Mouse (Mus musculus): ENCODE data around the gene Adamts12.

DNA sequence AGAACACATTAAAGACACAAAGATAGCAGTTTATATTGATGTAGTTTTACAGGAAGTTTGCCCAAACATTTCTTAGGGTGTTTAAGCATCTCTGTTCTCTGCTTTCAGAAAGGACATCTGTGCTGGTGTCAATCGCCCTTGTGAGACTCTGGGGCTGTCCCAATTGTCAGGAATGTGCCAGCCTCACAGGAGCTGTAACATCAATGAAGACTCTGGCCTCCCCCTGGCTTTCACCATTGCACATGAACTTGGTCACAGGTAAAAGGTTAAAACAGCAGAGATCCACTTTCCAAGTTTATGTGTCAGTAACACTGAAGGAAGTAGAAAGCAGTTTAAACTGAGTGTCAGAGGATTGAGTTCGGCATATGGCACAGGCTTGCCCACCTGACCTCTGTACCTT lies 176.7 kb downstream of the Adamts12 start:
- no peak for TF ChIP-seq HCFC1 (IDR thresholded peaks at IDR 0.05; ENCODE audit: low read depth, low read length)
- no peak for TF ChIP-seq UBTF (IDR thresholded peaks at IDR 0.05; ENCODE audit: borderline replicate concordance, insufficient read depth, low read depth, low read length)
- no peak for TF ChIP-seq SIN3A (IDR thresholded peaks at IDR 0.05; ENCODE audit: low read length)
- no peak for TF ChIP-seq ETS1 (IDR thresholded peaks at IDR 0.05; ENCODE audit: low read depth, low read length)
- TF ChIP-seq EP300 (IDR thresholded peaks at IDR 0.05; ENCODE audit: low read depth in 1 of 2, low read length in 2 of 2), result no peak
- TF ChIP-seq CTCF (IDR thresholded peaks at IDR 0.05 in 2 of 3, conservative IDR thresholded peaks at IDR 0.05 in 1 of 3; ENCODE audit: control insufficient read depth in 1 of 3, insufficient read depth in 1 of 3, low read depth in 2 of 3, low read length in 3 of 3, poor library complexity in 1 of 3, severe bottlenecking in 1 of 3), result no peak

Measured in MEL (cell line).